9 mouse cellular contexts compared by ENCODE assay signal in genomic region chr6:85369181-85369860, GRCm38 (mm10). TPM values are rescaled to one million over a fixed set of nuclear protein-coding genes. Genes with fewer than 3 reads are reported as not detected.
DNase-seq lines count a peak whose midpoint lies in the region; ATAC-seq and TF ChIP-seq lines count a peak whose summit lies in the region.
"Had no signal": no experiment of that assay in that cellular context is flagged by ENCODE, and none has a peak within 500 bp of the region (broad histone marks: within the 10 kb centered on the region; RNA-seq: fewer than 3 reads in every experiment).

No protein-coding gene starts in this region.

- no peak for ATAC-seq in intestine, postnatal 0 days
- no peak for ATAC-seq in erythroid progenitor cell, adult 5-6 weeks (replicated peaks; ENCODE audit: low FRiP score, poor library complexity, severe bottlenecking)

- H3K4me3 ChIP-seq in intestine, postnatal 0 days (ENCODE audit: low read depth, low read length) = no peak overlapping the region
- H3K4me3 ChIP-seq in macrophage (ENCODE audit: inconsistent target) = no peak overlapping the region

- 0 out of 2 replicates have a peak, but pooled peaks cover 7% of the 10 kb centered on the region for H3K36me3 ChIP-seq in intestine, postnatal 0 days (ENCODE audit: control insufficient read depth, insufficient read depth)
- peaks cover 12% of the 10 kb centered on the region; the same call in 1 of the 2 replicates for H3K36me3 ChIP-seq in macrophage (ENCODE audit: inconsistent target)

- no peak overlapping the region for H3K9ac ChIP-seq in intestine, postnatal 0 days (ENCODE audit: low read depth, low read length)

- no peak for TF ChIP-seq CTCF in intestine, postnatal 0 days (IDR thresholded peaks at IDR 0.05; ENCODE audit: low read depth)

- peak overlapping the region; percentile 13; the same call in 1 of the 2 replicates for H3K4me2 ChIP-seq in intestine, postnatal 0 days (replicated peaks; ENCODE audit: low read depth)

- no peak overlapping the region for H3K27ac ChIP-seq in intestine, postnatal 0 days (ENCODE audit: low read depth, low read length)
- H3K27ac ChIP-seq in macrophage = peak overlapping the region; percentile 94

- no peaks in the 10 kb centered on the region for H3K27me3 ChIP-seq in intestine, postnatal 0 days (replicated peaks; ENCODE audit: control insufficient read depth, insufficient read depth, low read length)

- 53% methylated on average over 5 of the region's 5 CpGs for WGBS in intestine, postnatal 0 days
- WGBS in macrophage (ENCODE audit: missing documents) = 5% methylated on average over 5 of the region's 5 CpGs

- H3K4me1 ChIP-seq in intestine, postnatal 0 days (replicated peaks; ENCODE audit: control insufficient read depth, insufficient read depth, low read length) = peaks cover 26% of the 10 kb centered on the region

- peaks cover 89% of the 10 kb centered on the region for H3K79me2 ChIP-seq in macrophage (ENCODE audit: inconsistent target)

- H3K9me3 ChIP-seq in intestine, postnatal 0 days (ENCODE audit: control insufficient read depth) = no peaks in the 10 kb centered on the region

- peak; percentile 78 to 89 for DNase-seq in adrenal gland, adult (ENCODE audit: inconsistent age in 2 of 2, low spot score in 1 of 2)
- DNase-seq in adrenal gland, postnatal 4 days (ENCODE audit: low spot score in 2 of 2) = no peak
- DNase-seq in urinary bladder, postnatal 14 days (ENCODE audit: low spot score) = peak; percentile 67
- no peak for DNase-seq in urinary bladder, postnatal 10 days (ENCODE audit: low spot score)
- DNase-seq in embryo, embryonic 11 days = no peak

RNA-seq across cellular contexts. Expression of gene Rab11fip5, which starts 5.1 kb away (rescaled TPM):
- 10 to 100 TPM; 39.4 to 41.1 TPM for total RNA-seq in adrenal gland, postnatal 4 days (2021)
- polyA plus RNA-seq in intestine, postnatal 0 days (2015; fragmentation: Nextera tagmentation; extraction: Ambion mirVana) = 30.5 and 35.8 TPM in 2 replicates
- total RNA-seq in macrophage (2018; cell fraction: chromatin; rRNA removed) = 10 to 100 TPM in 24 of 26 experiments, 1 to 10 TPM in 2; 4.5 to 67.9 (median 27.2) TPM
- 100 to 1,000 TPM in 1 of 26 experiments, 10 to 100 TPM in 25; 23.9 to 104 (median 44.7) TPM for total RNA-seq in macrophage (2018; cell fraction: cytosol; rRNA removed)
- 10 to 100 TPM; 15.6 to 85.3 (median 32.2) TPM for total RNA-seq in macrophage (2018; cell fraction: nucleus; rRNA removed)
- polyA plus RNA-seq in macrophage (2018) = 38.4 to 80.5 TPM (median 38.6 TPM) in 3 replicates
- total RNA-seq in erythroid progenitor cell, adult 5-6 weeks (2015; ENCODE audit: low replicate concordance) = 0.36 and 0.84 TPM in 2 replicates
- 3.6 TPM in 1 of 2 replicates, not detected in the other for total RNA-seq in erythroid progenitor cell, adult 5-6 weeks (2017; ENCODE audit: low replicate concordance)

RNA-seq across cellular contexts. Expression of gene Sfxn5, which starts 36.1 kb away (rescaled TPM):
- total RNA-seq in adrenal gland, postnatal 4 days (2021) = 10 to 100 TPM; 11.8 to 12.7 TPM
- polyA plus RNA-seq in intestine, postnatal 0 days (2015; fragmentation: Nextera tagmentation; extraction: Ambion mirVana) = 3.2 and 3.4 TPM in 2 replicates
- total RNA-seq in macrophage (2018; cell fraction: chromatin; rRNA removed) = 10 to 100 TPM in 25 of 26 experiments, 1 to 10 TPM in 1; 6.3 to 87.7 (median 36.8) TPM
- 10 to 100 TPM in 12 of 26 experiments, 1 to 10 TPM in 14; 3.5 to 20.3 (median 7.5) TPM for total RNA-seq in macrophage (2018; cell fraction: cytosol; rRNA removed)
- total RNA-seq in macrophage (2018; cell fraction: nucleus; rRNA removed) = 10 to 100 TPM in 24 of 26 experiments, 1 to 10 TPM in 2; 6.9 to 51.7 (median 23.0) TPM
- 3.8 to 11.4 TPM (median 5.9 TPM) in 3 replicates for polyA plus RNA-seq in macrophage (2018)
- total RNA-seq in erythroid progenitor cell, adult 5-6 weeks (2015; ENCODE audit: low replicate concordance) = 0.72 and 0.84 TPM in 2 replicates
- 1.2 and 1.7 TPM in 2 replicates for total RNA-seq in erythroid progenitor cell, adult 5-6 weeks (2017; ENCODE audit: low replicate concordance)

RNA-seq across cellular contexts. Expression of gene Noto, which starts 54.4 kb away (rescaled TPM):
- total RNA-seq in adrenal gland, postnatal 4 days (2021) = not detected
- polyA plus RNA-seq in intestine, postnatal 0 days (2015; fragmentation: Nextera tagmentation; extraction: Ambion mirVana) = not detected in 2 replicates
- total RNA-seq in macrophage (2018; cell fraction: chromatin; rRNA removed) = not detected
- not detected for total RNA-seq in macrophage (2018; cell fraction: cytosol; rRNA removed)
- not detected for total RNA-seq in macrophage (2018; cell fraction: nucleus; rRNA removed)
- polyA plus RNA-seq in macrophage (2018) = not detected in 3 replicates
- not detected in 2 replicates for total RNA-seq in erythroid progenitor cell, adult 5-6 weeks (2015; ENCODE audit: low replicate concordance)
- not detected in 2 replicates for total RNA-seq in erythroid progenitor cell, adult 5-6 weeks (2017; ENCODE audit: low replicate concordance)
- polyA plus RNA-seq: cortical plate, adult 2 months had no signal

Comparison
In these comparisons a context has a peak if more than half of its experiments do, and no peak if none do; other contexts are left out.
1. DNase-seq: peak in adrenal gland, adult (2 of 2) and urinary bladder, postnatal 14 days (single experiment); none in adrenal gland, postnatal 4 days (0 of 2), urinary bladder, postnatal 10 days (single experiment) and embryo, embryonic 11 days (single experiment).
2. RNA of gene Rab11fip5, which starts 5.1 kb away (total RNA-seq): 39.4 to 41.1 TPM in adrenal gland, postnatal 4 days; 0.36 to 3.6 TPM in erythroid progenitor cell, adult 5-6 weeks; every median in the first group is over 4 times any median in the second.
3. RNA of gene Sfxn5, which starts 36.1 kb away (total RNA-seq): 11.8 to 12.7 TPM in adrenal gland, postnatal 4 days; 0.72 to 1.7 TPM in erythroid progenitor cell, adult 5-6 weeks; every median in the first group is over 4 times any median in the second.